Mouse (Mus musculus): Measurements from ENCODE around the gene Yju2. TPM values are rescaled to one million over a fixed set of nuclear protein-coding genes. Genes with fewer than 3 reads are reported as not detected.

Yju2 gene
- total and polyA plus RNA-seq, 3 experiments: 10.7 to 14.4 (median 12.9) TPM

DNA sequence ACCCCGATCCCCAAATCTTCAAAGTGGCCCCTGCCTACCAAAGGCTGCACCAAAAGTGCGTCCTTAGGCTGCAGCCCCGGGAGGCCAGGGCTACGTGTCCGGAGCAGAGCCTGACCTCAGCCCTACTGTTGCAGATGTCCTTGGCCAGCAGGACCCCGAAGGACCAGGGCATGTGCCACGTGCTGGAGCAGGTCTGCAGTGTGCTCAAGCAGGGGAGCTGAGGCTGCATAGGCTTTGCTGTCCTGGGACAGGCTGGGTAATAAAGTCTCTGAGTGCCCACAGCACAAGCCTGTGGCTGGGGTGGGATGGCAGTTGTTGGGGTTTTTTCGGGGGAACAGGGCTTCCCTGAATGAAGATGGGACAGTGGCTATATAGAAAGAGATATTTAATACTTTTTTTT is 57.5 kb downstream of the Yju2 start:
- H3K36me3 ChIP-seq (replicated peaks in 1 of 2; ENCODE audit: control insufficient read depth in 1 of 2, insufficient read depth in 1 of 2, low read length in 1 of 2): peaks cover 69 to 85% of the 10 kb centered on the region in 2 experiments
- no peak for TF ChIP-seq JUN (IDR thresholded peaks at IDR 0.05; ENCODE audit: insufficient read depth, low read depth, low read length)
- no peak for TF ChIP-seq ZC3H11A (IDR thresholded peaks at IDR 0.05; ENCODE audit: low read depth, low read length)
- TF ChIP-seq RAD21 (IDR thresholded peaks at IDR 0.05; ENCODE audit: low read depth, low read length): no peak
- TF ChIP-seq KAT2A (IDR thresholded peaks at IDR 0.05; ENCODE audit: insufficient replicate concordance, low read length): no peak
- no peak for TF ChIP-seq ZKSCAN1 (IDR thresholded peaks at IDR 0.05; ENCODE audit: borderline replicate concordance, low read depth, low read length)
- TF ChIP-seq ELF1 (IDR thresholded peaks at IDR 0.05; ENCODE audit: low read depth, low read length): no peak
- no peak for TF ChIP-seq CTCF (conservative IDR thresholded peaks at IDR 0.05 in 1 of 2, IDR thresholded peaks at IDR 0.05 in 1 of 2; ENCODE audit: low read depth in 2 of 2, low read length in 2 of 2)
- in situ Hi-C loops (cut with MboI; ENCODE audit: low pct_ligation_motif_present, low pct_unique_long_range_greater_than_20kb, low sequenced_read_pairs): no loop called here

DNA sequence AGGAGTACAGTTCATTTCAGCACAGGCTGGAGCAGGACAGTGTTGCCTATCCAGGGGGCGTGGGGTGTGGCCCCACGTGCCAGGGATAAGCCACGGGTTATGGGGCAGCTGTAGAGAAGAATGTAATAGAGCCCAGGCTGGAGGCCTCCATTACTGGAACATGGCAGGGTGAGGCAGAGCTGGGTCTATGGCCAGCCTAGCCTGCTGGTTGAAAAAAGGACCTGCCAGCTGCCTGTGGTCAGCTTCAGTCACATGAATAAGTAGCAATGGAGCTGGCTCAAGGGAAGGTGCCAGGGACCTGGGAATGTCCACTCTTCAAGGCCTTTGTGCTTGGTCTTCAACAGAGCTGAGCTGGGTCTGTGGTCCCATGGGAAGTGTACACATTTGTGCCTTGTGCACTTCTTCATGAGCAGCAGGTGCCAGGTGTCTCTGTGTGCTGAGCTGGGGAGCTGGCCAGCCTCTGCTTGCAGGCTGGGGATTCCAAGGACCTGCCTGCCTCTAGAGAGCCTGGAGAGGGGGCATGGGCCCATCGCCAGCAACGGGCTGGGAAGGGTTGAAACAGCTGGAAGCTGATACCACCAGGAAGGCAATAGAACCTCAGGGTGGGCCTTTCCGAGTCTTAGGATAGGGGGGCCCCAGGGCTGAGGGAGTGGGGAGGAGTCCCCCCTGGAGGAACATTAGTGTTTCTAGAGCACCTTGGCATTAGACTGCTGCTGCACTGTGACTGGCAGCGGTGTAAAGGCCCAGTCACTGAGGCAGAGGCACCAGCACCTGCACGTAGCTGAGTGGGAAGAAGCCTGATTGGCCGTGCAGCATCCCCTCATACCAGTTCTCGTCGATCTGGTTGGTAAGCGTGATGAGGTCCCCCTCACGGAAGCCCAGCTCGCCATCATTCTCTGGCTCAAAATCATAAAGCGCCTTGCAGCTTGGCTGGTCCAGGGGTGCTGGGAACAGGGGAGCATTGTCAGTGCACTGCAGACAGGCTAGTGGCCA is 58.2 kb downstream of the Yju2 start:
- Histone ChIP-seq H3K9me3 (replicated peaks; ENCODE audit: low read length) (no peaks in the 10 kb centered on the region), H3K9ac (ENCODE audit: insufficient read depth, low read depth) (no peak overlapping the region), H3K27ac (ENCODE audit: insufficient read depth, low read depth) (no peak overlapping the region), H3K4me2 (ENCODE audit: insufficient read depth, low read depth, poor library complexity, severe bottlenecking) (no peak overlapping the region), H3K4me3 (replicated peaks in 1 of 3; ENCODE audit: low read depth in 2 of 3, low read length in 2 of 3, poor library complexity in 1 of 3) (no peak overlapping the region), H3K36me3 (replicated peaks in 1 of 2; ENCODE audit: control insufficient read depth in 1 of 2, insufficient read depth in 1 of 2, low read length in 1 of 2) (peaks cover 62 to 81% of the 10 kb centered on the region in 2 experiments), H3K79me2 (replicated peaks; ENCODE audit: control insufficient read depth, extremely low read depth, insufficient read depth, poor library complexity, severe bottlenecking) (no peaks in the 10 kb centered on the region; the same call in none of the 2 replicates), H3K27me3 (replicated peaks) (no peaks in the 10 kb centered on the region), H3K4me1 (ENCODE audit: control insufficient read depth in 1 of 2, insufficient read depth in 2 of 2) (peaks cover 8 to 26% of the 10 kb centered on the region in 2 experiments)
- in situ Hi-C loops (cut with MboI; ENCODE audit: low pct_ligation_motif_present, low pct_unique_long_range_greater_than_20kb, low sequenced_read_pairs): no loop called here
- no peak for DNase-seq (ENCODE audit: extremely low read depth)
- dilution Hi-C loops (cut with MboI; ENCODE audit: extremely low pct_ligation_motif_present, extremely low pct_unique_long_range_greater_than_20kb, low sequenced_read_pairs): no loop called here
- TF ChIP-seq CTCF (conservative IDR thresholded peaks at IDR 0.05 in 1 of 2, IDR thresholded peaks at IDR 0.05 in 1 of 2; ENCODE audit: low read depth in 2 of 2, low read length in 2 of 2) (no peak), ZMIZ1 (IDR thresholded peaks at IDR 0.05; ENCODE audit: low read depth, low read length) (peak; percentile 14; the same call in 1 of the 2 replicates), GABPA (IDR thresholded peaks at IDR 0.05; ENCODE audit: insufficient replicate concordance, low read depth, low read length) (no peak), MYC (IDR thresholded peaks at IDR 0.05; ENCODE audit: low read depth, low read length) (no peak), PAX5 (IDR thresholded peaks at IDR 0.05; ENCODE audit: low read length) (no peak), MAZ (IDR thresholded peaks at IDR 0.05; ENCODE audit: low read depth, low read length) (no peak), JUN (IDR thresholded peaks at IDR 0.05; ENCODE audit: insufficient read depth, low read depth, low read length) (no peak)

More for the DNA sequence above, 57.5 kb downstream of the Yju2 start:
- no peaks in the 10 kb centered on the region for H3K9me3 ChIP-seq (replicated peaks; ENCODE audit: low read length)
- H3K27me3 ChIP-seq (replicated peaks): no peaks in the 10 kb centered on the region
- no peak overlapping the region for H3K9ac ChIP-seq (ENCODE audit: insufficient read depth, low read depth)
- no peak for DNase-seq (ENCODE audit: extremely low read depth)
- H3K4me1 ChIP-seq (ENCODE audit: control insufficient read depth in 1 of 2, insufficient read depth in 2 of 2): peaks cover under 1 to 19% of the 10 kb centered on the region in 2 experiments
- H3K79me2 ChIP-seq (replicated peaks; ENCODE audit: control insufficient read depth, extremely low read depth, insufficient read depth, poor library complexity, severe bottlenecking): no peaks in the 10 kb centered on the region; the same call in 1 of the 2 replicates
- no peak overlapping the region for H3K4me2 ChIP-seq (ENCODE audit: insufficient read depth, low read depth, poor library complexity, severe bottlenecking)
- H3K4me3 ChIP-seq (replicated peaks in 1 of 3; ENCODE audit: low read depth in 2 of 3, low read length in 2 of 3, poor library complexity in 1 of 3): no peak overlapping the region
- H3K27ac ChIP-seq (ENCODE audit: insufficient read depth, low read depth): no peak overlapping the region
- dilution Hi-C loops (cut with MboI; ENCODE audit: extremely low pct_ligation_motif_present, extremely low pct_unique_long_range_greater_than_20kb, low sequenced_read_pairs): no loop called here
